Mouse (Mus musculus) spleen, adult 2 months (tissue): ENCODE data around the gene Alkbh3.

Experiments
- CTCF ChIP-seq: fragments of 200-500 bp; IDR thresholded peaks from 2 replicates; pipeline ENCODE4 v1.5.1; 2011; ENCODE audit warnings: mild to moderate bottlenecking, inconsistent platforms; ENCODE audit not compliant: insufficient read depth, insufficient read length, insufficient replicate concordance; ENCODE audit errors: extremely low read depth
- POLR2A ChIP-seq: fragments of 200-500 bp; IDR thresholded peaks from 2 replicates; pipeline ENCODE4 v1.6.1; 2011; ENCODE audit warnings: low read depth, low read length, inconsistent platforms

DNA sequence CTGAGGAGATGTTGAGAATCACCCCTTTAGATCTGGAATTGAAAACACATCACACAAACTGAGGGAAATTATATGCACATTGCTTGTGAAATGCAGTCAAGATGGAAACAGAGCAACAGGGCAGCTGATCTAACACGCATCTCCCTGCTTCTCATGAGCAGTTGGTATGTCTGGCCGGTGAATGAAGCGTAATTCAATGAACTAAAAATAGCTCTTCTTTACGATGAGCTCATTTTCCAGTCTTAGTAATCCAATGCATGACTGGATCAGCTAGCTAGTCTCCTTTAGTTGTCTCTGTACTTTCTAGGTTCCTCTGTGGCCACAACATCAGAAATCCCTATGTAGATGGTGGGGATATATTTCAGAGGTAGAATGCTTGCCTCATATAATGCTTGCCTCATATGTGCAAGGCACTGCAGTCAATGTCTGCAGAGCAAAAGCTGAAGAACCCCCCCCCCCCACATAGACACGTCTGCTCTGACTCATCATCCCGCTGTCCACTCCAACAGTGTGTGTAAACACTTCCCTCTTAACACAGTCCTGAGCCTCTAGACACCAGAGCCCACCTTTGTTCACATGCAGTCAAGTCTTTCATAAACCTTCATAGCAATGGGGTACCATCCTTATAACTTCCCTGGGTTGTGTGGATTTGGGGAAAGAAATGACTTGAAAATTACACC is 34.9 kb upstream of the Alkbh3 start:
- no peak for TF ChIP-seq CTCF
- no peak for TF ChIP-seq POLR2A
